In genomic region chrX:162496485-162496884, GRCm38 (mm10) we compare ENCODE assay signal across 18 mouse cellular contexts.
"Had no signal": no experiment of that assay in that cellular context is flagged by ENCODE, and none has a peak within 500 bp of the region (broad histone marks: within the 10 kb centered on the region; RNA-seq: fewer than 3 reads in every experiment).

No protein-coding gene starts in this region.

- H3K27ac ChIP-seq: kidney, embryonic 15.5 days; liver, embryonic 13.5 days; midbrain, embryonic 12.5 days; midbrain, embryonic 15.5 days had no signal

- H3K4me3 ChIP-seq: kidney, embryonic 15.5 days; liver, embryonic 13.5 days; midbrain, embryonic 12.5 days; midbrain, embryonic 15.5 days had no signal

- H3K9ac ChIP-seq: kidney, embryonic 15.5 days; liver, embryonic 13.5 days; midbrain, embryonic 12.5 days; midbrain, embryonic 15.5 days had no signal

- H3K4me1 ChIP-seq: kidney, embryonic 15.5 days; liver, embryonic 13.5 days; midbrain, embryonic 12.5 days; midbrain, embryonic 15.5 days had no signal

- H3K27me3 ChIP-seq: liver, embryonic 13.5 days had no signal

- DNase-seq: kidney, adult 11 months; kidney, adult 8-10 months; kidney, postnatal 10 days; kidney, postnatal 36 days; layer of hippocampus, adult 9-11 months; liver, embryonic 13.5 days; lung, adult 2 months; lung, postnatal 14 days; lung, postnatal 4 days; retina, postnatal 1 day; right cerebral cortex, postnatal 25 days; spleen, adult 18-20 months; thymus, adult 18-20 months; thymus, postnatal 14 days; thymus, postnatal 4 days had no signal

- H3K9me3 ChIP-seq: kidney, embryonic 15.5 days; liver, embryonic 13.5 days; midbrain, embryonic 12.5 days; midbrain, embryonic 15.5 days had no signal

- H3K36me3 ChIP-seq: kidney, embryonic 15.5 days; liver, embryonic 13.5 days; midbrain, embryonic 12.5 days; midbrain, embryonic 15.5 days had no signal
